Mouse (Mus musculus): ENCODE measurements around the gene Naip5. TPM values are rescaled to one million over a fixed set of nuclear protein-coding genes. Genes with fewer than 3 reads are reported as not detected.

The Naip5 gene
- total RNA-seq, 2 experiments from 2014 or later: 0.12 to 0.24 TPM

Other genes starting within 250 kb of the Naip5 start
- 10 to 100 TPM; 29.1 to 34.0 TPM for gene Mccc2, start 230.7 kb downstream of the Naip5 start, total RNA-seq (2021)
- 10 to 100 TPM; 46.0 to 46.1 TPM for gene Bdp1, start 142.3 kb downstream of the Naip5 start, total RNA-seq (2021)
- gene Serf1, start 138.3 kb downstream of the Naip5 start, total RNA-seq (2021): 100 to 1,000 TPM; 109 to 127 TPM
- gene Smn1, start 121.5 kb downstream of the Naip5 start, total RNA-seq (2021): 10 to 100 TPM; 48.9 to 51.1 TPM
- under 1 TPM; 0.26 TPM for gene Naip2, start 44.2 kb downstream of the Naip5 start, total RNA-seq (2021)
- gene Naip6, start 71.4 kb upstream of the Naip5 start, total RNA-seq (2021): under 1 TPM; 0.20 to 0.30 TPM
- under 1 TPM; 0.18 to 0.24 TPM for gene Naip1, start 206.5 kb upstream of the Naip5 start, total RNA-seq (2021)
- 10 to 100 TPM; 41.0 to 52.8 TPM for gene Gtf2h2, start 246.3 kb upstream of the Naip5 start, total RNA-seq (2021)